Mouse (Mus musculus): ENCODE results near the gene Pkp4.

GRCm38 (mm10) chr2:59290391-59290790 lies 129.7 kb downstream of the Pkp4 start:
- TF ChIP-seq POLR2A (IDR thresholded peaks at IDR 0.05; ENCODE audit: borderline replicate concordance, extremely low read depth, insufficient read depth, insufficient read length, poor library complexity, severe bottlenecking): no peak
- TF ChIP-seq CTCF (IDR thresholded peaks at IDR 0.05; ENCODE audit: borderline replicate concordance, extremely low read depth, insufficient read depth, insufficient read length): no peak
